9 mouse cellular contexts compared by ENCODE assay signal in genomic region chr1:51265118-51265800, GRCm38 (mm10). TPM values are rescaled to one million over a fixed set of nuclear protein-coding genes. Genes with fewer than 3 reads are reported as not detected.
A peak's percentile ranks its signal among the peaks of the same experiment; 100 is the strongest.
DNase-seq lines count a peak whose midpoint lies in the region; ATAC-seq and TF ChIP-seq lines count a peak whose summit lies in the region.
"Had no signal": no experiment of that assay in that cellular context is flagged by ENCODE, and none has a peak within 500 bp of the region (broad histone marks: within the 10 kb centered on the region; RNA-seq: fewer than 3 reads in every experiment).

No protein-coding gene starts in this region.

- H3K27ac ChIP-seq in intestine, embryonic 15.5 days: no peak overlapping the region; the same call in 1 of the 2 replicates
- no peak overlapping the region for H3K27ac ChIP-seq in neural tube, embryonic 15.5 days (replicated peaks)
- H3K27ac ChIP-seq: embryonic facial prominence, embryonic 13.5 days had no signal

- TF ChIP-seq POLR2A in lung, adult 2 months (IDR thresholded peaks at IDR 0.05; ENCODE audit: borderline replicate concordance, extremely low read depth, low read depth, low read length): no peak

- no peaks in the 10 kb centered on the region for H3K9me3 ChIP-seq in intestine, embryonic 15.5 days
- no peaks in the 10 kb centered on the region for H3K9me3 ChIP-seq in neural tube, embryonic 15.5 days (replicated peaks)
- H3K9me3 ChIP-seq: embryonic facial prominence, embryonic 13.5 days had no signal

- H3K9ac ChIP-seq in intestine, embryonic 15.5 days: no peak overlapping the region
- H3K9ac ChIP-seq in neural tube, embryonic 15.5 days (replicated peaks): no peak overlapping the region
- H3K9ac ChIP-seq: embryonic facial prominence, embryonic 13.5 days had no signal

- no peak overlapping the region for H3K4me3 ChIP-seq in intestine, embryonic 15.5 days (replicated peaks)
- H3K4me3 ChIP-seq in lung, adult 2 months (replicated peaks; ENCODE audit: extremely low read depth, low read depth, low read length): no peak overlapping the region
- no peak overlapping the region for H3K4me3 ChIP-seq in neural tube, embryonic 15.5 days (replicated peaks)
- H3K4me3 ChIP-seq: embryonic facial prominence, embryonic 13.5 days had no signal

- no peaks in the 10 kb centered on the region for H3K27me3 ChIP-seq in intestine, embryonic 15.5 days (replicated peaks)
- no peaks in the 10 kb centered on the region for H3K27me3 ChIP-seq in neural tube, embryonic 15.5 days (replicated peaks)
- H3K27me3 ChIP-seq: embryonic facial prominence, embryonic 13.5 days had no signal

- no peak for TF ChIP-seq CTCF in lung, adult 2 months (IDR thresholded peaks at IDR 0.05; ENCODE audit: insufficient read depth, low read length)

- WGBS in intestine, embryonic 15.5 days: 34% methylated on average over 5 of the region's 5 CpGs
- WGBS in lung, adult 2 months: 14% methylated on average over 5 of the region's 5 CpGs
- WGBS in neural tube, embryonic 15.5 days: 65% methylated on average over 5 of the region's 5 CpGs

- no peak overlapping the region for H3K4me2 ChIP-seq in intestine, embryonic 15.5 days (replicated peaks)
- H3K4me2 ChIP-seq in neural tube, embryonic 15.5 days: no peak overlapping the region
- H3K4me2 ChIP-seq: embryonic facial prominence, embryonic 13.5 days had no signal

- H3K36me3 ChIP-seq in intestine, embryonic 15.5 days: no peaks in the 10 kb centered on the region
- no peaks in the 10 kb centered on the region for H3K36me3 ChIP-seq in neural tube, embryonic 15.5 days
- H3K36me3 ChIP-seq: embryonic facial prominence, embryonic 13.5 days had no signal

- ATAC-seq in intestine, embryonic 15.5 days: peak; percentile 43; the same call in 1 of the 2 replicates
- ATAC-seq in neural tube, embryonic 15.5 days (ENCODE audit: low FRiP score): no peak

- peak; percentile 39 for DNase-seq in cerebellum, adult 9-10 months
- no peak for DNase-seq in cerebellum, postnatal 10 days
- peak; percentile 52 for DNase-seq in embryo, embryonic 10 days (ENCODE audit: low spot score)
- peak; percentile 45 for DNase-seq in lung, adult 2 months
- no peak for DNase-seq in thymus, postnatal 14 days
- DNase-seq in right cerebral cortex, postnatal 14 days: no peak

- no peaks in the 10 kb centered on the region; the same call in 1 of the 2 replicates for H3K4me1 ChIP-seq in intestine, embryonic 15.5 days (replicated peaks)
- peaks cover 32% of the 10 kb centered on the region for H3K4me1 ChIP-seq in lung, adult 2 months (ENCODE audit: control insufficient read depth, insufficient read depth, low read length)
- H3K4me1 ChIP-seq in neural tube, embryonic 15.5 days: peaks cover 8% of the 10 kb centered on the region; the same call in 1 of the 2 replicates

RNA-seq across cellular contexts. Expression of gene Cavin2, which starts 23.7 kb away (rescaled TPM):
- polyA plus RNA-seq in intestine, embryonic 15.5 days (2015; fragmentation: Nextera tagmentation; extraction: Ambion mirVana): 74.8 and 83.0 TPM in 2 replicates
- polyA plus RNA-seq in lung, adult 2 months (2012; rRNA removed): 256 and 286 TPM in 2 replicates
- polyA plus RNA-seq in neural tube, embryonic 15.5 days (2015; fragmentation: Nextera tagmentation; extraction: Ambion mirVana): 11.1 and 18.1 TPM in 2 replicates

Comparison
In these comparisons a context has a peak if more than half of its experiments do, and no peak if none do; other contexts are left out.
1. DNase-seq: peak in cerebellum, adult 9-10 months (single experiment), embryo, embryonic 10 days (single experiment) and lung, adult 2 months (single experiment); none in cerebellum, postnatal 10 days (0 of 2), thymus, postnatal 14 days (single experiment) and right cerebral cortex, postnatal 14 days (single experiment).